Mouse (Mus musculus) hindbrain, embryonic 12.5 days (tissue): ENCODE measurements around the gene Aplp2. TPM values are rescaled to one million over a fixed set of nuclear protein-coding genes. Genes with fewer than 3 reads are reported as not detected.
A peak's percentile ranks its signal among the peaks of the same experiment; 100 is the strongest.

Experiments used
- ATAC-seq: fragments of 200-750 bp; cut with Nextera tagmentation; 2 replicates; pipeline ENCODE4 v1.8.0; 2017; ENCODE audit warnings: moderate TSS enrichment; ENCODE audit not compliant: low FRiP score
- H3K27ac ChIP-seq: fragments of 300-500 bp; sonication (generic); 2 replicates; pipeline ENCODE4 v1.5.1; 2016; ENCODE audit warnings: mild to moderate bottlenecking
- H3K27me3 ChIP-seq: fragments of 300-500 bp; sonication (generic); 2 replicates; pipeline ENCODE4 v1.6.1; 2016; ENCODE audit warnings: mild to moderate bottlenecking
- H3K36me3 ChIP-seq: fragments of 300-500 bp; sonication (generic); 2 replicates; pipeline ENCODE4 v1.6.1; 2016; ENCODE audit warnings: mild to moderate bottlenecking
- H3K4me1 ChIP-seq: fragments of 300-500 bp; sonication (generic); 2 replicates; pipeline ENCODE4 v1.6.1; 2016
- H3K4me2 ChIP-seq: fragments of 300-500 bp; sonication (generic); replicated peaks from 2 replicates; pipeline ENCODE4 v1.6.1; 2016; ENCODE audit warnings: mild to moderate bottlenecking
- H3K4me3 ChIP-seq: fragments of 300-500 bp; sonication (generic); 2 replicates; pipeline ENCODE4 v1.5.1; 2016; ENCODE audit warnings: mild to moderate bottlenecking
- H3K9ac ChIP-seq: fragments of 300-500 bp; sonication (generic); 2 replicates; pipeline ENCODE4 v1.6.1; 2016; ENCODE audit warnings: mild to moderate bottlenecking, moderate library complexity
- H3K9me3 ChIP-seq: fragments of 300-500 bp; sonication (generic); replicated peaks from 2 replicates; pipeline ENCODE4 v1.6.1; 2016; ENCODE audit warnings: mild to moderate bottlenecking
- WGBS: fragments of 180-500 bp; shearing (Covaris S2); methylation state at CpG from one replicate; pipeline ENCODE4 v1.1.7; 2016; 5-methylcytosine and 5-hydroxymethylcytosine counted together
- polyA plus RNA-seq: library from polyadenylated mRNA; unstranded; fragments of >200 nt; fragmentation: Nextera tagmentation; extraction: Ambion mirVana; gene quantifications from 2 replicates; pipeline ENCODE4 v1.2.1, GENCODE M21; 2016

The Aplp2 gene
- polyA plus RNA-seq: 289 and 297 TPM in 2 replicates

- H3K27me3 ChIP-seq: no peaks in the 10 kb centered on the region
Measured at GRCm38 (mm10) chr9:31211690-31212499, at the start of gene Aplp2. Gene Aplp2, minus strand, starts transcription at chr9:31211815.

GRCm38 (mm10) chr9:31260219-31260618 lies 48.6 kb upstream of the Aplp2 start:
- H3K27ac ChIP-seq: no peak overlapping the region
- H3K27me3 ChIP-seq: no peaks in the 10 kb centered on the region
- ATAC-seq: no peak
- no peaks in the 10 kb centered on the region for H3K4me1 ChIP-seq
- H3K9me3 ChIP-seq: no peaks in the 10 kb centered on the region
- H3K4me2 ChIP-seq: no peak overlapping the region
- no peak overlapping the region for H3K4me3 ChIP-seq
- H3K36me3 ChIP-seq: no peaks in the 10 kb centered on the region
- no peak overlapping the region for H3K9ac ChIP-seq
- 73% methylated on average over 4 of the region's 4 CpGs for WGBS

More at GRCm38 (mm10) chr9:31211690-31212499, at the start of gene Aplp2:
- H3K27ac ChIP-seq: peak within 1 kb of the TSS; percentile 95
- H3K4me3 ChIP-seq: peak within 1 kb of the TSS; percentile 97
- H3K4me2 ChIP-seq: peak within 1 kb of the TSS; percentile 96
- WGBS: under 1% methylated on average over 63 of the region's 63 CpGs
- H3K9me3 ChIP-seq: no peaks in the 10 kb centered on the region
- H3K9ac ChIP-seq: peak within 1 kb of the TSS; percentile 94
- ATAC-seq: peak; percentile 99
- no peaks in the 10 kb centered on the region for H3K36me3 ChIP-seq
- H3K4me1 ChIP-seq: peaks cover 27% of the 10 kb centered on the region

GRCm38 (mm10) chr9:31258237-31258636 lies 46.6 kb upstream of the Aplp2 start:
- H3K27me3 ChIP-seq: no peaks in the 10 kb centered on the region
- H3K9ac ChIP-seq: no peak overlapping the region
- H3K36me3 ChIP-seq: no peaks in the 10 kb centered on the region
- no peaks in the 10 kb centered on the region for H3K9me3 ChIP-seq
- no peak for ATAC-seq
- 0 out of 2 replicates have a peak, but pooled peaks cover 4% of the 10 kb centered on the region for H3K4me1 ChIP-seq
- no peak overlapping the region for H3K4me2 ChIP-seq
- no peak overlapping the region for H3K4me3 ChIP-seq
- H3K27ac ChIP-seq: no peak overlapping the region
- WGBS: 81% methylated on average over 3 of the region's 3 CpGs

GRCm38 (mm10) chr9:31255953-31256352 lies 44.3 kb upstream of the Aplp2 start:
- Histone ChIP-seq H3K9ac (no peak overlapping the region), H3K27me3 (no peaks in the 10 kb centered on the region), H3K9me3 (no peaks in the 10 kb centered on the region), H3K4me3 (no peak overlapping the region), H3K36me3 (no peaks in the 10 kb centered on the region), H3K27ac (no peak overlapping the region), H3K4me2 (no peak overlapping the region), H3K4me1 (0 out of 2 replicates have a peak, but pooled peaks cover 4% of the 10 kb centered on the region)
- no peak for ATAC-seq
- WGBS: 89% methylated on average over 7 of the region's 7 CpGs

- no peak overlapping the region for H3K9ac ChIP-seq
- H3K4me1 ChIP-seq: 0 out of 2 replicates have a peak, but pooled peaks cover 4% of the 10 kb centered on the region
- no peaks in the 10 kb centered on the region for H3K27me3 ChIP-seq
- WGBS: 94% methylated on average over 7 of the region's 7 CpGs
- H3K9me3 ChIP-seq: no peaks in the 10 kb centered on the region
- no peaks in the 10 kb centered on the region for H3K36me3 ChIP-seq
- H3K4me3 ChIP-seq: no peak overlapping the region
- ATAC-seq: no peak
- no peak overlapping the region for H3K4me2 ChIP-seq
- no peak overlapping the region for H3K27ac ChIP-seq
Measured at GRCm38 (mm10) chr9:31254697-31255004, 43.0 kb upstream of the Aplp2 start.

- no peak overlapping the region for H3K4me3 ChIP-seq
- no peaks in the 10 kb centered on the region for H3K36me3 ChIP-seq
- 0 out of 2 replicates have a peak overlapping the region, but pooled peaks have one; percentile 17 for H3K27ac ChIP-seq
- no peak overlapping the region for H3K4me2 ChIP-seq
- H3K9me3 ChIP-seq: no peaks in the 10 kb centered on the region
- 0 out of 2 replicates have a peak, but pooled peaks cover 4% of the 10 kb centered on the region for H3K4me1 ChIP-seq
- no peak for ATAC-seq
- 68% methylated on average over 11 of the region's 11 CpGs for WGBS
- H3K27me3 ChIP-seq: no peaks in the 10 kb centered on the region
- H3K9ac ChIP-seq: no peak overlapping the region
Measured at GRCm38 (mm10) chr9:31253866-31254696, 42.5 kb upstream of the Aplp2 start.

- H3K9ac ChIP-seq: no peak overlapping the region
- no peaks in the 10 kb centered on the region for H3K9me3 ChIP-seq
- 54% methylated on average over 10 of the region's 10 CpGs for WGBS
- peak overlapping the region; percentile 22; the same call in 1 of the 2 replicates for H3K4me2 ChIP-seq
- 0 out of 2 replicates have a peak overlapping the region, but pooled peaks have one; percentile 17 for H3K27ac ChIP-seq
- no peak overlapping the region for H3K4me3 ChIP-seq
- H3K36me3 ChIP-seq: no peaks in the 10 kb centered on the region
- H3K27me3 ChIP-seq: no peaks in the 10 kb centered on the region
- 0 out of 2 replicates have a peak, but pooled peaks cover 4% of the 10 kb centered on the region for H3K4me1 ChIP-seq
- ATAC-seq: no peak
Measured at GRCm38 (mm10) chr9:31253311-31253734, 41.7 kb upstream of the Aplp2 start.

- H3K4me1 ChIP-seq: 0 out of 2 replicates have a peak, but pooled peaks cover 4% of the 10 kb centered on the region
Measured at GRCm38 (mm10) chr9:31252182-31252799, 40.7 kb upstream of the Aplp2 start.

GRCm38 (mm10) chr9:31247447-31248220 lies 36.0 kb upstream of the Aplp2 start:
- H3K9ac ChIP-seq: no peak overlapping the region
- ATAC-seq: no peak
- peaks cover 4% of the 10 kb centered on the region; the same call in 1 of the 2 replicates for H3K4me1 ChIP-seq
- H3K4me3 ChIP-seq: no peak overlapping the region
- no peak overlapping the region for H3K27ac ChIP-seq
- H3K9me3 ChIP-seq: no peaks in the 10 kb centered on the region
- H3K36me3 ChIP-seq: no peaks in the 10 kb centered on the region
- no peaks in the 10 kb centered on the region for H3K27me3 ChIP-seq
- H3K4me2 ChIP-seq: no peak overlapping the region
- WGBS: 82% methylated on average over 8 of the region's 8 CpGs

More at GRCm38 (mm10) chr9:31252182-31252799, 40.7 kb upstream of the Aplp2 start:
- H3K4me2 ChIP-seq: no peak overlapping the region
- H3K27ac ChIP-seq: no peak overlapping the region
- no peak for ATAC-seq
- H3K36me3 ChIP-seq: no peaks in the 10 kb centered on the region
- 83% methylated on average over 10 of the region's 10 CpGs for WGBS
- no peaks in the 10 kb centered on the region for H3K9me3 ChIP-seq
- no peaks in the 10 kb centered on the region for H3K27me3 ChIP-seq
- H3K9ac ChIP-seq: no peak overlapping the region
- no peak overlapping the region for H3K4me3 ChIP-seq

- peak; percentile 54; the same call in 1 of the 2 replicates for ATAC-seq
Measured at GRCm38 (mm10) chr9:31246421-31246820, 34.8 kb upstream of the Aplp2 start.

GRCm38 (mm10) chr9:31245006-31245405 lies 33.4 kb upstream of the Aplp2 start:
- no peak overlapping the region for H3K4me2 ChIP-seq
- no peak overlapping the region for H3K27ac ChIP-seq
- H3K27me3 ChIP-seq: no peaks in the 10 kb centered on the region
- no peak for ATAC-seq
- no peaks in the 10 kb centered on the region for H3K9me3 ChIP-seq
- no peaks in the 10 kb centered on the region for H3K36me3 ChIP-seq
- no peak overlapping the region for H3K4me3 ChIP-seq
- H3K9ac ChIP-seq: no peak overlapping the region
- peaks cover 4% of the 10 kb centered on the region; the same call in 1 of the 2 replicates for H3K4me1 ChIP-seq
- WGBS: 91% methylated on average over 6 of the region's 6 CpGs

More at GRCm38 (mm10) chr9:31246421-31246820, 34.8 kb upstream of the Aplp2 start:
- peaks cover 4% of the 10 kb centered on the region; the same call in 1 of the 2 replicates for H3K4me1 ChIP-seq
- H3K27ac ChIP-seq: no peak overlapping the region
- H3K9me3 ChIP-seq: no peaks in the 10 kb centered on the region
- H3K4me2 ChIP-seq: no peak overlapping the region
- H3K4me3 ChIP-seq: no peak overlapping the region
- no peaks in the 10 kb centered on the region for H3K36me3 ChIP-seq
- H3K9ac ChIP-seq: no peak overlapping the region
- H3K27me3 ChIP-seq: no peaks in the 10 kb centered on the region
- WGBS: 64% methylated on average over 6 of the region's 6 CpGs
